Mouse (Mus musculus) layer of hippocampus, postnatal 25 days (tissue): ENCODE measurements around the gene Cenpa. TPM values are rescaled to one million over a fixed set of nuclear protein-coding genes. Genes with fewer than 3 reads are reported as not detected.

Experiments used
- DNase-seq, 2 experiments: peaks; one replicate each; pipeline ENCODE4 v3.0.0; 2022; ENCODE audit warnings: mixed read lengths in 2 of 2, low spot score in 1 of 2; ENCODE audit errors: extremely low spot score in 1 of 2
- microRNA-seq, 2 experiments: library from miRNA; unstranded; fragments of <30 nt; microRNA quantifications; one replicate each; pipeline ENCODE4 v1.2.0; 2021
- total RNA-seq, 2 experiments: library from RNA; stranded (reverse); gene quantifications; 2 replicates each; pipeline ENCODE4 v1.2.3; 2021

Gene Cenpa
- total RNA-seq, 2 experiments from 2014 or later = 3.8 to 3.9 TPM

DNA sequence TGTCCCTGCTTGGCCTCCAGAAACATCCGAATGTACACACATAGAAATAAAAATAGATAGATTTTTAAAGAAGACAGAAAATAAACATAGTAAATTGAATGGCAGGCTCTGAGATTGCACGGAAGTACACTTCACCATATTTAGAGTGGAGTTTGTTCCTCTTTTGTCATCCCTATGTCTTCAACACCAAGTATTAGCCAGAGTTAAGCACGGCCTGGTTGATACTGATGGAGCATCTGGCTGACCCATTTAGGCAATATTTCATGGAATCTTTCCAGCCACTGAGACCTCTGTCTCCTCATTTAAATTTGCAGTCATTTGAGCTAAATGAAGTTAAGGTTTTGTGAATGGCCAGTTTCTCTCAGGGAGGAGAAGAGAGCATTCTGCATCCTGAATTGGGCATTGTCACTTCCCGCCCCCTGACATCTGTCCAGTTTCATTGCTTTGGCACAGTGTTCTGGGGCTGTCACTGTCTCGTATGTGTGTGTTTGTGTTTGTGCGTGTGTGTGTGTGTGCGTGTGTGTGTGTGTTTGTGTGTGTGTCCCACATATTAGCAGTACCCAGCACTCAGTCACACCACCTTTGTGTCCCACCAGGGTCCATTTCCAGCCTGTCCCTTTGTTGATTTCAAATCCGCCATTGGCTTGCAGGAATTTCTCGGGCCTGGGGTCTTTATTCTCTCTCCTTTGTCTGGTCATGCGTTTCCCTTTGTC, 51.6 kb downstream of the Cenpa start:
- no peak for DNase-seq

DNA sequence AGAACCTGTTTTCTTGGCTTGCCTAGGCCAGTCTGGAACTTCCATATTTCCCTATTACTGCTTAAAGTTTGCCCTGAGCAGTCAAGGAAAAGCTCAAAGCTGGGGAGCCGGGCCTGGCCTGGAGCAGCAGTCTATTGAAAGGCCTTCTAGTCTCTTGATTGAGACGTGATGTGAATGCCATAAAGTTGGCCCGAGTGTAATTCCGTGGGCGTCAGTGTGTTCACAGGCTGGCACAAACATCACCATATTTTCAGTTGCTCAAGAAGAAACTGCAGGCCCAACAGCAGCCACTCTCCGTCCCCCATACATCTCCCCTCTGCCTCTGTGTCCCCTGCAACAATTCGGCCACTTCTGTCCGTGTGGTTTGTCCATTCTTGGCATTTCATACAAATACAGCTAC, 55.4 kb downstream of the Cenpa start:
- DNase-seq = no peak

Small RNA genes lying within 50 kb of the gene (microRNA-seq; reads per million reads assigned to microRNA genes)
- 0 to 0.60 reads per million in 2 experiments for gene Mir5625

Other genes starting within 250 kb of the Cenpa start
- gene Otof, start 204.8 kb upstream of the Cenpa start, total RNA-seq = 1 to 10 TPM; 3.9 to 4.0 TPM
- gene 1700001C02Rik, start 200.7 kb upstream of the Cenpa start, total RNA-seq = under 1 TPM in 1 of 2 experiments, not detected in 1; 0.42 TPM
- gene Cib4, start 120.9 kb upstream of the Cenpa start, total RNA-seq = not detected
- gene Kcnk3, start 78.6 kb upstream of the Cenpa start, total RNA-seq = 10 to 100 TPM in 1 of 2 experiments, 1 to 10 TPM in 1; 9.3 to 11.1 TPM
- gene Slc35f6, start 18.8 kb upstream of the Cenpa start, total RNA-seq = 10 to 100 TPM; 34.7 to 35.3 TPM
- gene Dpysl5, start 44.8 kb downstream of the Cenpa start, total RNA-seq = 10 to 100 TPM; 40.5 to 46.6 TPM
- gene Mapre3, start 147.9 kb downstream of the Cenpa start, total RNA-seq = 100 to 1,000 TPM; 230 to 250 TPM
- 10 to 100 TPM; 60.4 to 60.8 TPM for gene Tmem214, start 201.2 kb downstream of the Cenpa start, total RNA-seq
- gene Agbl5, start 221.9 kb downstream of the Cenpa start, total RNA-seq = 10 to 100 TPM; 13.0 to 14.5 TPM
- gene Ost4, start 241.0 kb downstream of the Cenpa start, total RNA-seq = 100 to 1,000 TPM in 1 of 2 experiments, 10 to 100 TPM in 1; 92.7 to 101 TPM
- gene Emilin1, start 246.6 kb downstream of the Cenpa start, total RNA-seq = 1 to 10 TPM; 2.5 to 3.4 TPM